Mouse (Mus musculus) liver, embryonic 14.5 days (tissue): ENCODE results near the gene Tsc22d1. TPM values are rescaled to one million over a fixed set of nuclear protein-coding genes. Genes with fewer than 3 reads are reported as not detected.

ENCODE experiments used
- ATAC-seq: fragments of 200-750 bp; cut with Nextera tagmentation; 2 replicates; pipeline ENCODE4 v1.8.0; 2017; ENCODE audit warnings: moderate number of reproducible peaks, mild to moderate bottlenecking, moderate library complexity; ENCODE audit not compliant: insufficient read depth
- DNase-seq, 3 experiments: peaks; one replicate each; pipeline ENCODE4 v3.0.0-alpha.2; 2012 to 2013; ENCODE audit warnings: low read depth in 3 of 3, low spot score in 3 of 3
- H3K27ac ChIP-seq: fragments of 300-500 bp; sonication (generic); 2 replicates; pipeline ENCODE4 v1.5.1; 2014; ENCODE audit warnings: moderate library complexity, mild to moderate bottlenecking, control low read depth, inconsistent platforms
- H3K27me3 ChIP-seq: fragments of 300-500 bp; sonication (generic); 2 replicates; pipeline ENCODE4 v1.6.1; 2014; ENCODE audit warnings: mild to moderate bottlenecking, low read length, moderate library complexity; ENCODE audit not compliant: control insufficient read depth, insufficient read depth
- H3K36me3 ChIP-seq: fragments of 300-500 bp; sonication (generic); replicated peaks from 2 replicates; pipeline ENCODE4 v1.6.1; 2014; ENCODE audit warnings: low read depth; ENCODE audit not compliant: control insufficient read depth, insufficient read depth
- H3K4me1 ChIP-seq, 2 experiments: fragments of 200-500 bp in 1 of 2; fragments of 300-500 bp in 1 of 2; sonication (generic) in 1 of 2; replicated peaks; 2 replicates each; pipeline ENCODE4 v1.6.1; 2012 to 2014; ENCODE audit warnings: antibody characterized with exemption in 1 of 2, inconsistent platforms in 1 of 2, low read length in 1 of 2; ENCODE audit not compliant: control insufficient read depth in 2 of 2, insufficient read depth in 2 of 2
- H3K4me2 ChIP-seq: fragments of 300-500 bp; sonication (generic); 2 replicates; pipeline ENCODE4 v1.6.1; 2014; ENCODE audit warnings: low read depth, mild to moderate bottlenecking, control low read depth, moderate library complexity
- H3K4me3 ChIP-seq, 2 experiments: fragments of 200-500 bp in 1 of 2; fragments of 300-500 bp in 1 of 2; sonication (generic) in 1 of 2; 2 replicates each; pipeline ENCODE4 v1.5.1; 2012 to 2014; ENCODE audit warnings: low read depth in 2 of 2, low read length in 2 of 2, mild to moderate bottlenecking in 2 of 2, control low read depth in 1 of 2, inconsistent platforms in 1 of 2, moderate library complexity in 1 of 2; ENCODE audit not compliant: insufficient read depth in 1 of 2
- H3K9ac ChIP-seq: fragments of 300-500 bp; sonication (generic); replicated peaks from 2 replicates; pipeline ENCODE4 v1.6.1; 2014; ENCODE audit warnings: mild to moderate bottlenecking, control low read depth, moderate library complexity
- H3K9me3 ChIP-seq: fragments of 300-500 bp; sonication (generic); 2 replicates; pipeline ENCODE4 v1.6.1; 2016; ENCODE audit warnings: low read length, mixed read lengths; ENCODE audit not compliant: control insufficient read depth
- CTCF ChIP-seq: IDR thresholded peaks from 2 replicates; pipeline ENCODE4 v1.5.1; 2016; ENCODE audit warnings: antibody characterized with exemption, low read depth, control low read depth
- EP300 ChIP-seq: IDR thresholded peaks from 2 replicates; pipeline ENCODE4 v1.6.1; 2016; ENCODE audit warnings: antibody characterized with exemption, low read depth
- WGBS: fragments of 180-500 bp; shearing (Covaris S2); extraction: QIAGEN DNeasy Blood & Tissue Kit; methylation state at CpG from one replicate; pipeline ENCODE4 v1.1.7; 2014; ENCODE audit not compliant: insufficient replicate concordance; 5-methylcytosine and 5-hydroxymethylcytosine counted together
- polyA plus RNA-seq, 2 experiments: library from polyadenylated mRNA; depleted of rRNA in 1 of 2; stranded (reverse) in 1 of 2; unstranded in 1 of 2; fragments of >200 nt; fragmentation: Nextera tagmentation in 1 of 2; extraction: Ambion mirVana in 1 of 2; gene quantifications; 2 replicates each; pipeline versions ENCODE4 v1.2.1 to v1.2.3; 2012 to 2014

The Tsc22d1 gene
- polyA plus RNA-seq, 2 experiments, result 61.3 to 115 TPM

DNA sequence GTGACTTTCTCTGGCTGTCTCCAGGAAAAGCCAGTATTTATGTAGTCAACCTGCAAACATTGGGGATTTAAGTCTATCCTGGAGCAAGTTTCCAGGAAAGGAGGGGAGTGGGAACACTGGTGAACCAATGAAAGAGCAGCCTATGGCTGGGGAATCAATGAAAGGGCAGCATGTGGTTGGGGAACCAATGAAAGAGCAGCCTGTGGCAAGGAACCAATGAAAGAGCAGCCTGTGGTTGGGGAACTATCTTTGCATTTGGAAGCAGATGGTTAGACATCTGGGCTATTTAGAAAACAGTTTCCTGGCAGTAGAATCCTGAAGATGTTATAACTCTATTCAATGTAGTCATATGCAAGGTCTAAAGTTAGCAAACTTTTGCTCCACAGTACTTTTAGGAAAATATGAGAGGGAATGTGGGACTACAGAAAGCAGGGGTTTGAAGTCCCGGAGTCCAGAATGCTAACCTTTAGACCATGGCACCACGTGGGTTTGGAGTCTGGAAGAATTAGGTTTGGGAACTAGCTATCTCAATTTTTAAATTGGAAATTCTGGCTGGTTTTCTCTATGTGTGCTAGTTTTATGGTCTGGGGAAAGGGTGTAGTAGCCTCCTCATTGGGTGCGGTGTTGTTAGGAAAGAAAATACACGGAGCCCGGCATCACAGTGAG lies 125.4 kb downstream of the Tsc22d1 start:
- H3K4me2 ChIP-seq, result no peak overlapping the region
- H3K36me3 ChIP-seq, result no peaks in the 10 kb centered on the region
- no peak overlapping the region for H3K4me3 ChIP-seq
- no peak overlapping the region for H3K9ac ChIP-seq
- H3K27ac ChIP-seq, result no peak overlapping the region
- TF ChIP-seq CTCF (no peak), EP300 (no peak)
- WGBS, result 84% methylated on average over 5 of the region's 5 CpGs
- H3K27me3 ChIP-seq, result no peaks in the 10 kb centered on the region
- no peak; the same call in 1 of the 2 replicates for ATAC-seq
- no peaks in the 10 kb centered on the region for H3K9me3 ChIP-seq
- H3K4me1 ChIP-seq, result peaks cover 3 to 31% of the 10 kb centered on the region in 2 experiments
- no peak for DNase-seq

DNA sequence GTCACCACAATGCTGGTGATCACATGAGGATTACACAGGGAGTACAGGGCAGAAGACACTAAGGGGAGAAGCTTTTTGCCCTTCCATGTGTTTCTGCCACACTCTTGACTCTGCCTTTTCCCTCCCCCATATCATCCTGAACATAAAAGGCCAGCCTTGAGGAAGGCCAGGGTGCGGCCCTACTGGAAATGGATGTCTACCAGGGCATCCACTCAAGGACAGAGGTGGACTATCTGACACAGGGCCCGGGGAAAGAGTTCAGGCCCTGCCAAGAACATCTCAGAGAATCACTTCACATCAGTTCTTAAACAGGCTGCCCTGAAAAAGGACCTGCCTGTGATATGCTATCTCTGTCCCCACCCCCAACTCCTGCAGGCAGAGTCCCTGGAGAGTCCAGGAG lies 126.6 kb downstream of the Tsc22d1 start:
- Histone ChIP-seq H3K9ac (no peak overlapping the region), H3K4me1 (peaks cover 3 to 26% of the 10 kb centered on the region in 2 experiments; a peak in 3 of 4 replicates), H3K4me3 (no peak overlapping the region), H3K27ac (no peak overlapping the region), H3K9me3 (no peaks in the 10 kb centered on the region), H3K27me3 (no peaks in the 10 kb centered on the region), H3K36me3 (no peaks in the 10 kb centered on the region), H3K4me2 (no peak overlapping the region)
- DNase-seq, result no peak
- whole genome bisulfite sequencing, result 52% methylated on average over 2 of the region's 2 CpGs
- TF ChIP-seq EP300 (no peak), CTCF (no peak)
- ATAC-seq, result no peak

DNA sequence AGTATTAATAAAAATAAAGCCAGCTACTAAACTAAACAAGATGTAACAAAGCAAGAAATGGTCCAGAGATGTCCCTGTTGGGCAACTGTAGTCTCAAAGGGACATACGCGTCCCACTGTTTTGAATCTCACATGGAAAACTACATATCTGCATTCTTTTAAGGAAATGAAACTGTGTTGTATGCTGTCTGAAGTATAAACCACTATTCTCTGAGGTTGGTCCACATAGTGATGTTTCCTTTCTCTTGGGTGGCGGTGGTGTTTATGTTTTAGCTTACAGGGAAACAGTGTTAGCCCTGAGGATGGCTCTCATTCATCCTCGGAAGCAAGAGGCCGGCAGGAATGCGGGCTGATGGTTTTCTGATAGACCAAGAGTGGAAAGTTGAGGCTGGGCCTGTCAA lies 129.4 kb downstream of the Tsc22d1 start:
- H3K4me1 ChIP-seq, result peaks cover 3 to 22% of the 10 kb centered on the region in 2 experiments; a peak in 3 of 4 replicates
- H3K9me3 ChIP-seq, result no peaks in the 10 kb centered on the region
- H3K9ac ChIP-seq, result no peak overlapping the region
- H3K4me3 ChIP-seq, result no peak overlapping the region
- H3K27ac ChIP-seq, result no peak overlapping the region
- 85% methylated on average over 6 of the region's 6 CpGs for WGBS
- TF ChIP-seq EP300 (no peak), CTCF (no peak)
- no peaks in the 10 kb centered on the region for H3K36me3 ChIP-seq
- DNase-seq (no peak), ATAC-seq (no peak)
- H3K27me3 ChIP-seq, result no peaks in the 10 kb centered on the region
- H3K4me2 ChIP-seq, result no peak overlapping the region

DNA sequence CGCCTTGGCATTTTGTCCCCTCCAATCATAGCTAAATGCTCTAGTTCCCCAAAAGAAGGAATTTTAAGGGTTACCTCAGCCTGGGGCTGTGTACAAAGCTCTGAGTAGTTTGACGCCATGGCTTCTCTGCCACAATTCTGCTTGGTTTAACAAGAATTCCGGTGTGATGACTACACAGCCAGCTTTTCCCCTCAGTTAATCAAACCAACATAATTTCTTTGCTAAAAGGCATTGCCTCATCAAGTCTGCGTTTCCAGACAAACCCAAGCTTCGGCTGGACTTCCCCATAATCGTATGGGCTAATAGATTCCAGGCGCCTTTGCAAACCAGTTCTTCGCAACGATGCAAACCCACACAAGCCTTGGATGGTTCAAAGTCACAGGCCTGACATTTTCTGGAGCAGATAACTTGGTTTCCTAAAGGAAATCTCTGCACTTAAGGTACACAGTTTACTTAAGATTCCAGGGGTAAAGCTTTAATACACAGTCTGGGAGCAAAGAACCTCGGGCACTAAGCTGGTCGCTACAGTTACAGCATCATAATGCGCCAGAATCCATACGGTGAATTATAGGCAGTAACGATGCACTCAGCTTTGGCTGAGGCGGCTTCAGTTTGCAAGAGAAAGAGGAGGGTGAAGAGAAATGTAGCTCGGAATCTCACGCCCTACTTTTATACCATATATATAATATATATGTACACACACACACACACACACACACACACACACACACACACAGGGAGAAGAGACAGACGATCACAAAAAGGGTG lies 140.7 kb downstream of the Tsc22d1 start:
- Histone ChIP-seq H3K4me3 (peak overlapping the region in 1 of 2 experiments; percentile 54; a peak in 1 of 4 replicates), H3K27ac (no peak overlapping the region), H3K27me3 (peaks cover 33% of the 10 kb centered on the region), H3K36me3 (no peaks in the 10 kb centered on the region), H3K9ac (no peak overlapping the region), H3K9me3 (no peaks in the 10 kb centered on the region), H3K4me2 (peak overlapping the region; percentile 84), H3K4me1 (peaks cover 0 to 8% of the 10 kb centered on the region in 2 experiments; a peak in 1 of 4 replicates)
- WGBS, result 64% methylated on average over 18 of the region's 18 CpGs
- DNase-seq (no peak), ATAC-seq (no peak)
- no peak for TF ChIP-seq EP300
- no peak for TF ChIP-seq CTCF
